Mouse (Mus musculus) liver, postnatal 0 days (tissue): ENCODE results near the gene Gadd45g.

ENCODE experiments used
- CTCF ChIP-seq: sonication (generic); IDR thresholded peaks from 2 replicates; pipeline ENCODE4 v1.5.1; 2016; ENCODE audit warnings: antibody characterized with exemption, low read depth
- EP300 ChIP-seq: IDR thresholded peaks from 2 replicates; pipeline ENCODE4 v1.6.1; 2016; ENCODE audit warnings: antibody characterized with exemption, low read depth, mild to moderate bottlenecking

DNA sequence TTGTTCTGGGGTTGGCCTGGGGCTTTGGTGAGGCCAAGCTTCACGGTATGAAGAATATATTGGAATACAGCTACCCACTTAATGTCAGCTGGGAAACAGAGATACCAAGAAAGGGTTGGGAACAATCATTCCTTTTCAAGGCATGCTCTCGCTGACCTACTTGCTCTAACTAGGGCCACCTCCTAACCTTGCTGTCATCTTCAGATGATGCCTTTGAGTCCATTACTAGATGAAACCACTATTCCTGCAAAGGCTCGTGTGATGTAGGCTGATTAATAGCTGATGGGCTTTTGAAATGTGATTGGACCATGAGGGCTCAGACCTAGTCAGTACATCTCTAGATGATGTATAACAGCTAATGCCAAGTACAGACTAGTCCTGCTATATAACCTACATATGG is 33.1 kb downstream of the Gadd45g start:
- TF ChIP-seq EP300 (no peak), CTCF (no peak)
